Mouse (Mus musculus) heart, postnatal 0 days (tissue): ENCODE measurements around the gene Pltp.

Source experiments
- CTCF ChIP-seq: IDR thresholded peaks from 2 replicates; pipeline ENCODE4 v1.5.1; 2016; ENCODE audit warnings: antibody characterized with exemption, control low read depth, low read depth
- EP300 ChIP-seq: IDR thresholded peaks from 2 replicates; pipeline ENCODE4 v1.6.1; 2016; ENCODE audit warnings: antibody characterized with exemption, low read depth

- no peak for TF ChIP-seq CTCF
- TF ChIP-seq EP300 = no peak
Observed at GRCm38 (mm10) chr2:164805332-164805718, 52.2 kb downstream of the Pltp start.
